Mouse (Mus musculus) lung, postnatal 36 days (tissue): ENCODE measurements around the gene Nr5a2.
"Not testable (repeated sequence)": the region's sequence is repeated elsewhere in the genome, so short reads cannot be mapped to it uniquely, and the experiment has no call there.

Experiments used
- DNase-seq: peaks from one replicate; pipeline ENCODE4 v3.0.0; 2022; ENCODE audit warnings: mixed read lengths

Nr5a2 gene

DNA sequence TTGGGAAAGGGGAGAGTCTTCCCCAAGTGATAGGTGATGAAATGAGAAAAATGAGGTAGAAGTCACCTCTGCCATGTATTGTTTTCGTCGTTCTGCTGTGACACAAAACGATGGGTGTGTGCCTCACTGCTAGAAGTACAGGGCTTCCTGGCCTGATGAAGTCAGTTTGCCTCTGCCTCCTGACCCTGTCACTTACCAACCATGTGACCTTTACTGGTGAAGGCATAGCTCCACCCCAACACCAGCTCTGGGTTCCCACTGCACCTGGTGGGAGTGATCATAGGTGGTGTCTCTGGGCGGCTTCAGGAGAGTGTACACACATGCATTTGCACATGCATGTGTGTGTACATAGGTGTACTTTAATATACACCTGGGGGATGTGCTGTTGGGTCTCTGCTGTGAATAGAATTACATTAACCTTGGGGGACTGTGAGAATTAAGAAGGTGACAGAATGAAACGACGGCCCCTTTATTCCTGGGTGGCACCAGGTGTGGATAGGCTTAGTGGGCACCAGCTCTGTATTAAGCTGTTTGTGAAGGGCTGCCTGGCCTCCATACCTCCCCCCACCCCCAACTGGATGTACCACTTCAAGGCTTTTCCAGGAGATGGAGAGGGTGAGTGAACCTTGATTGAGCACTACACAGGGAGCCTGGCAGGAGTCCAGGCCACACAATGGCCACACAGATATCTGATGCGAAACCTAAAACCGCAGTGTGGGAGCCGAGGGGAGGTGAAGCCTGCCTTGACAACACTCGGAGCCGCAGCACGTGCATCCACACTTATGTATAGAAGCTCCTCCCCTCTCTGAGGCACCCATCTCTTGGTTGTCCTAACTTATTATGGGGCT lies 127.7 kb downstream of the Nr5a2 start:
- DNase-seq, result peak; percentile 50

DNA sequence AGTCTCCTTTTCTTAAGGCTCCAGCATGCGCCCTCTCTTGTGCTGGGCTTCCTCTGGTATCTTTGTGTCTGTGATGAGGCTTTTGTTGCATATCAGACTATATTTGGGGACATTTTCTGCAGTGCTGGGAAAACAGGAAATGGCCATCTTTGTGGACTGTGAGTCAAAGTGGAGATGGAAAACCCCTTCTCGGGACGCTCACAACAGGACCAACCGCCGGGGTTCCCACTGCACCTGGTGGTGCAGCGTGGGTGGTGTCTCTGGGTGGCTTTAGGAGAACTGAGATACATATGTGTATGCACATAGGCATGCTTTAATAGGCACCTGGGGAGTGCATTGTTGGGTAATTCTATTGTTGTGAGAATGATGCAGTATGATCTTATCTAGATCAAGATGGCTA lies 129.3 kb downstream of the Nr5a2 start:
- no peak for DNase-seq

DNA sequence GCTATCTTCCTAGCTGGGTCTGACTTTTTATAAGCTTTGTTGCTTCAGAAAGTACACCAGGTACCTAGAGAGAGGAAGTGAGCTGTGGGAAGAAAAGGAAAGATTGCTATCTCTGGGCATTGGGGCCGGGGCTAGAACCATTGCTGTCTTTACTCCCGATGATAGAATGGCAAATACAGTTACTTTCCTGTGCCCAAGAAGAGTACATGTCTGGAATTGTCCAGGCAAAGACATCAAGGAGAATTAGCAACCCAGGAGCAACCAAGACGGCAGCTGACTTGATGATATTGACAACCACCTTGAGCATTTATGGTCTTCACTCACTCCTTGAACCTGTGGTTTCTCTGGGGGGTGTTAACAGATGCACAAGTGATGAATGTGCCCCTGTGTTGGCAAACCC lies 130.3 kb downstream of the Nr5a2 start:
- DNase-seq, result no peak

DNA sequence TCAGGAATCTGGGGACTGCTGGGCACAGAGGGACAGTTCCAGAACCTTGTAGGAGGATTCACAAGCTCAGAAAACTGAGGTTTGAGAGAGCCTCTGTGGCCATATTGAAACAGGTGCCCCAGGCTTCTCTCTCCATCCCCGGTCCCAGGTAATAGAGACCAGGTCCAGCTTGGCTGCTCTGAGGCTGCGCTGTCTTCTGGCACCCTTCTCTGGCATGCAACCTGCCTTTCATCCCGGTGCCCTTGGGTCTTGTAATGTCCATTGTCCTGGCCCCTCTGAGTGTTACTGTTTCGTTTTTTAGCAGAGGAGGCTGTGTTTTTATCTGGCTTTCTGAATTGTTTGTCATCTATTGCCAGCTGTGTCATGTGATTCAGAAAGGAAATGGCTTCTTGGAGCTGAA lies 136.4 kb downstream of the Nr5a2 start:
- peak; percentile 32 for DNase-seq

GRCm38 (mm10) chr1:136800625-136801024 lies 159.6 kb downstream of the Nr5a2 start:
- DNase-seq, result no peak

DNA sequence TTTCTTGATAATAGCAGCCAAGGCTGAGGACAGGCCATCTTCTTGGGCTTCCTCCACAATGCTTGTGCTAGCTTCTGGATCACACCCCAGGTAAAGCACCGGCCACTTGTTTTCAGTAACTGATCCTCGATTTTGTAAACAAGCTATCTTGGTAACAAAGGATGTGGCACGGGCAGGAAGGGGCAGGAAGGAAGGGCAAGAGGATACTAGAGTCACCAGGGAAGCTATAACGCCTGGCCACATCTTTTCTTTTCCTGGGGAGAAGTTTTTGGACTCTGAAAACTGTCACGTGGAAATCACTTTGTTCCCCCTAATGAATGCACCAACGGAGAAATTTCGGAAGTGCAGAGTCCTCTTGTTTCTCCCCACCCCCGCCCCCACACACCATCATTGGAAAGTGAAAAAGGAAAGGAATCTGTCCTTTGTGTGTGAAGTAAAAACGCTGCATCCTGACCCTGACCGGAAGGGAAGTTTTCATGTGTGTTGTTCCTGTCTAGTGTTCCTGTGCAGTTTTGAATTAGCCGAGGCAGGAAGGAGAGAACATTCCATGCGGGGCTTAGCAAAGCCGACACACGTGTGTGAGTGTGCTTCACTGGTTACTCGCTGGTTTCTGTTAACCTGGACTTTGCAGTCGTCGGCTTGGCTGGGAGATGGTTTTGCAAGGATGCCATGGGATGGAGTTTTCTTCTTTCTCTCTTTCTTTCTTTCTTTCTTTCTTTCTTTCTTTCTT lies 163.7 kb downstream of the Nr5a2 start:
- DNase-seq, result peak; percentile 9

GRCm38 (mm10) chr1:136792957-136793883 lies 167.0 kb downstream of the Nr5a2 start:
- DNase-seq, result not testable (repeated sequence)
